Mouse (Mus musculus): ENCODE measurements at regions not wholly inside any gene's neighbourhood (a gene's known extent, or its start where the extent isn't known, plus 50 kb on each side); places are given as distances from the start of the nearest gene placed in this dataset.
A peak's percentile ranks its signal among the peaks of the same experiment; 100 is the strongest.

- no peaks in the 10 kb centered on the region for H3K79me2 ChIP-seq (ENCODE audit: control insufficient read depth, insufficient read depth)
- H3K36me3 ChIP-seq (ENCODE audit: control insufficient read depth, insufficient read depth) = no peaks in the 10 kb centered on the region
- no peak overlapping the region for H3K4me2 ChIP-seq (ENCODE audit: low read depth)
- no peak overlapping the region for H3K4me3 ChIP-seq
- no peak for TF ChIP-seq MAX (IDR thresholded peaks at IDR 0.05; ENCODE audit: low read depth)
- TF ChIP-seq MYOG (IDR thresholded peaks at IDR 0.05; ENCODE audit: control insufficient read depth in 1 of 3, insufficient read depth in 1 of 3, insufficient read length in 2 of 3, low read depth in 2 of 3) = no peak
- TF ChIP-seq E2F4 (IDR thresholded peaks at IDR 0.05; ENCODE audit: insufficient read depth) = no peak
- no peak for TF ChIP-seq CEBPB (IDR thresholded peaks at IDR 0.05; ENCODE audit: insufficient read depth, poor library complexity, severe bottlenecking)
- TF ChIP-seq SRF (IDR thresholded peaks at IDR 0.05; ENCODE audit: control insufficient read depth, insufficient read length, low read depth) = no peak
- H3K27me3 ChIP-seq (ENCODE audit: control insufficient read depth, insufficient read depth, insufficient read length) = no peaks in the 10 kb centered on the region
- no peak overlapping the region for H3ac ChIP-seq (ENCODE audit: control insufficient read depth, insufficient read length)
These were observed 569.0 kb upstream of the Intu start for GRCm38 (mm10) chr3:39961836-39962640.

GRCm38 (mm10) chr3:39965431-39965830 lies 565.7 kb upstream of the Intu start:
- H3K27me3 ChIP-seq (ENCODE audit: control insufficient read depth, insufficient read depth, insufficient read length) = no peaks in the 10 kb centered on the region
- no peak overlapping the region for H3K4me3 ChIP-seq
- no peak overlapping the region for H3ac ChIP-seq (ENCODE audit: control insufficient read depth, insufficient read length)
- TF ChIP-seq POLR2A (IDR thresholded peaks at IDR 0.05; ENCODE audit: insufficient read length, low read depth) = no peak
- peak in 2 of 3 experiments; percentile 34 to 71 for TF ChIP-seq MYOD1 (IDR thresholded peaks at IDR 0.05; ENCODE audit: control insufficient read depth in 1 of 3, insufficient read length in 2 of 3, low read depth in 2 of 3)
- no peak for TF ChIP-seq USF1 (IDR thresholded peaks at IDR 0.05; ENCODE audit: low read depth)
- no peak for TF ChIP-seq MAX (IDR thresholded peaks at IDR 0.05; ENCODE audit: low read depth)
- TF ChIP-seq E2F4 (IDR thresholded peaks at IDR 0.05; ENCODE audit: insufficient read depth) = no peak
- no peak for TF ChIP-seq SRF (IDR thresholded peaks at IDR 0.05; ENCODE audit: control insufficient read depth, insufficient read length, low read depth)
- TF ChIP-seq CEBPB (IDR thresholded peaks at IDR 0.05; ENCODE audit: insufficient read depth, poor library complexity, severe bottlenecking) = no peak
- peak; percentile 7 for TF ChIP-seq TCF3 (IDR thresholded peaks at IDR 0.05; ENCODE audit: insufficient read length, low read depth)
- TF ChIP-seq MYOG (IDR thresholded peaks at IDR 0.05; ENCODE audit: control insufficient read depth in 1 of 3, insufficient read depth in 1 of 3, insufficient read length in 2 of 3, low read depth in 2 of 3) = peak in 1 of 3 experiments; percentile 45
- H3K36me3 ChIP-seq (ENCODE audit: control insufficient read depth, insufficient read depth) = no peaks in the 10 kb centered on the region
- H3K4me2 ChIP-seq (ENCODE audit: low read depth) = peak overlapping the region; percentile 36
- no peaks in the 10 kb centered on the region for H3K79me2 ChIP-seq (ENCODE audit: control insufficient read depth, insufficient read depth)

GRCm38 (mm10) chr3:39966390-39966789 lies 564.7 kb upstream of the Intu start:
- Histone ChIP-seq H3K27me3 (ENCODE audit: control insufficient read depth, insufficient read depth, insufficient read length) (no peaks in the 10 kb centered on the region), H3K4me2 (ENCODE audit: low read depth) (no peak overlapping the region), H3K4me3 (no peak overlapping the region), H3ac (ENCODE audit: control insufficient read depth, insufficient read length) (no peak overlapping the region), H3K79me2 (ENCODE audit: control insufficient read depth, insufficient read depth) (no peaks in the 10 kb centered on the region), H3K36me3 (ENCODE audit: control insufficient read depth, insufficient read depth) (no peaks in the 10 kb centered on the region)
- no peak for TF ChIP-seq USF1 (IDR thresholded peaks at IDR 0.05; ENCODE audit: low read depth)
- no peak for TF ChIP-seq MAX (IDR thresholded peaks at IDR 0.05; ENCODE audit: low read depth)
- TF ChIP-seq SRF (IDR thresholded peaks at IDR 0.05; ENCODE audit: control insufficient read depth, insufficient read length, low read depth) = no peak
- no peak for TF ChIP-seq POLR2AphosphoS2 (IDR thresholded peaks at IDR 0.05; ENCODE audit: insufficient read length, low read depth)
- no peak for TF ChIP-seq POLR2A (IDR thresholded peaks at IDR 0.05; ENCODE audit: insufficient read length, low read depth)
- TF ChIP-seq MYOD1 (IDR thresholded peaks at IDR 0.05; ENCODE audit: control insufficient read depth in 1 of 3, insufficient read length in 2 of 3, low read depth in 2 of 3) = no peak

- H3K27me3 ChIP-seq (ENCODE audit: control insufficient read depth, insufficient read depth, insufficient read length) = no peaks in the 10 kb centered on the region
- TF ChIP-seq TCF12 (IDR thresholded peaks at IDR 0.05; ENCODE audit: insufficient read depth, poor library complexity, severe bottlenecking) (no peak), REST (IDR thresholded peaks at IDR 0.05; ENCODE audit: insufficient read depth, insufficient read length) (no peak), POLR2A (IDR thresholded peaks at IDR 0.05; ENCODE audit: insufficient read length, low read depth) (no peak), TCF3 (IDR thresholded peaks at IDR 0.05; ENCODE audit: insufficient read length, low read depth) (no peak), MAX (IDR thresholded peaks at IDR 0.05; ENCODE audit: low read depth) (no peak), POLR2AphosphoS2 (IDR thresholded peaks at IDR 0.05; ENCODE audit: insufficient read length, low read depth) (no peak), E2F4 (IDR thresholded peaks at IDR 0.05; ENCODE audit: insufficient read depth) (no peak), CEBPB (IDR thresholded peaks at IDR 0.05; ENCODE audit: insufficient read depth, poor library complexity, severe bottlenecking) (no peak), USF1 (IDR thresholded peaks at IDR 0.05; ENCODE audit: low read depth) (no peak), MYOG (IDR thresholded peaks at IDR 0.05; ENCODE audit: control insufficient read depth in 1 of 3, insufficient read depth in 1 of 3, insufficient read length in 2 of 3, low read depth in 2 of 3) (no peak), MYOD1 (IDR thresholded peaks at IDR 0.05; ENCODE audit: control insufficient read depth in 1 of 3, insufficient read length in 2 of 3, low read depth in 2 of 3) (no peak), SRF (IDR thresholded peaks at IDR 0.05; ENCODE audit: control insufficient read depth, insufficient read length, low read depth) (no peak)
- no peaks in the 10 kb centered on the region for H3K36me3 ChIP-seq (ENCODE audit: control insufficient read depth, insufficient read depth)
- no peak overlapping the region for H3ac ChIP-seq (ENCODE audit: control insufficient read depth, insufficient read length)
- no peaks in the 10 kb centered on the region for H3K79me2 ChIP-seq (ENCODE audit: control insufficient read depth, insufficient read depth)
- no peak overlapping the region for H3K4me2 ChIP-seq (ENCODE audit: low read depth)
- H3K4me3 ChIP-seq = no peak overlapping the region
These were observed 554.1 kb upstream of the Intu start for GRCm38 (mm10) chr3:39976937-39977336.

Data from myocyte (in vitro differentiated cells).